8 mouse cellular contexts compared by ENCODE assay signal in genomic region chr7:57384112-57384511, GRCm38 (mm10). TPM values are rescaled to one million over a fixed set of nuclear protein-coding genes. Genes with fewer than 3 reads are reported as not detected.
A peak's percentile ranks its signal among the peaks of the same experiment; 100 is the strongest.
DNase-seq lines count a peak whose midpoint lies in the region; ATAC-seq lines count a peak whose summit lies in the region.

No protein-coding gene starts in this region.

- no peaks in the 10 kb centered on the region for H3K36me3 ChIP-seq in intestine, embryonic 15.5 days
- H3K36me3 ChIP-seq in midbrain, embryonic 12.5 days: no peaks in the 10 kb centered on the region

- H3K4me1 ChIP-seq in intestine, embryonic 15.5 days (replicated peaks): 0 out of 2 replicates have a peak, but pooled peaks cover 6% of the 10 kb centered on the region
- peaks cover 9% of the 10 kb centered on the region; the same call in 1 of the 2 replicates for H3K4me1 ChIP-seq in midbrain, embryonic 12.5 days

- peak; percentile 14 for DNase-seq in cerebellum, adult 9-10 months
- no peak for DNase-seq in cerebellum, adult 9-11 months
- DNase-seq in ovary, postnatal 14 days (ENCODE audit: low spot score): peak; percentile 15
- DNase-seq in ovary, postnatal 10 days (ENCODE audit: low spot score): no peak
- no peak for DNase-seq in thymus, adult 18-20 months

- no peak overlapping the region for H3K4me3 ChIP-seq in intestine, embryonic 15.5 days (replicated peaks)
- no peak overlapping the region for H3K4me3 ChIP-seq in midbrain, embryonic 12.5 days

- peaks cover 20% of the 10 kb centered on the region for H3K27me3 ChIP-seq in intestine, embryonic 15.5 days (replicated peaks)
- peaks cover 35% of the 10 kb centered on the region for H3K27me3 ChIP-seq in midbrain, embryonic 12.5 days

- no peaks in the 10 kb centered on the region for H3K9me3 ChIP-seq in intestine, embryonic 15.5 days
- no peaks in the 10 kb centered on the region for H3K9me3 ChIP-seq in midbrain, embryonic 12.5 days

- peak; percentile 71 for ATAC-seq in intestine, embryonic 15.5 days
- ATAC-seq in midbrain, embryonic 12.5 days (ENCODE audit: low FRiP score, low read depth): peak; percentile 36
- ATAC-seq in erythroblast, adult 5-6 weeks (replicated peaks; ENCODE audit: low FRiP score, poor library complexity, severe bottlenecking): no peak

- H3K9ac ChIP-seq in intestine, embryonic 15.5 days: no peak overlapping the region
- H3K9ac ChIP-seq in midbrain, embryonic 12.5 days (replicated peaks): no peak overlapping the region

- no peak overlapping the region for H3K4me2 ChIP-seq in intestine, embryonic 15.5 days (replicated peaks)
- H3K4me2 ChIP-seq in midbrain, embryonic 12.5 days (replicated peaks): no peak overlapping the region

- H3K27ac ChIP-seq in intestine, embryonic 15.5 days: no peak overlapping the region
- H3K27ac ChIP-seq in midbrain, embryonic 12.5 days (replicated peaks): no peak overlapping the region

- WGBS in intestine, embryonic 15.5 days: 25% methylated on average over 4 of the region's 4 CpGs
- 34% methylated on average over 4 of the region's 4 CpGs for WGBS in midbrain, embryonic 12.5 days

RNA-seq across cellular contexts. Expression of gene Gabrg3, which starts 2.9 kb away (rescaled TPM):
- polyA plus RNA-seq in intestine, embryonic 15.5 days (2015; fragmentation: Nextera tagmentation; extraction: Ambion mirVana): 0.68 and 0.78 TPM in 2 replicates
- polyA plus RNA-seq in midbrain, embryonic 12.5 days (2016; fragmentation: Nextera tagmentation; extraction: Ambion mirVana): 0.36 and 0.47 TPM in 2 replicates
- total RNA-seq in erythroblast, adult 5-6 weeks (2015; ENCODE audit: low replicate concordance): not detected in 2 replicates
- total RNA-seq in erythroblast, adult 5-6 weeks (2017; ENCODE audit: low replicate concordance): 0.84 TPM in 1 of 2 replicates, not detected in the other

RNA-seq across cellular contexts. Expression of gene Gabrb3, which starts 35.4 kb away (rescaled TPM):
- polyA plus RNA-seq in intestine, embryonic 15.5 days (2015; fragmentation: Nextera tagmentation; extraction: Ambion mirVana): 2.2 and 2.6 TPM in 2 replicates
- 15.2 and 16.5 TPM in 2 replicates for polyA plus RNA-seq in midbrain, embryonic 12.5 days (2016; fragmentation: Nextera tagmentation; extraction: Ambion mirVana)
- not detected in 2 replicates for total RNA-seq in erythroblast, adult 5-6 weeks (2015; ENCODE audit: low replicate concordance)
- not detected in 2 replicates for total RNA-seq in erythroblast, adult 5-6 weeks (2017; ENCODE audit: low replicate concordance)

Comparison
In these comparisons a context has a peak if more than half of its experiments do, and no peak if none do; other contexts are left out.
1. DNase-seq: peak in cerebellum, adult 9-10 months (single experiment) and ovary, postnatal 14 days (single experiment); none in cerebellum, adult 9-11 months (single experiment), ovary, postnatal 10 days (single experiment) and thymus, adult 18-20 months (0 of 2).